Mouse (Mus musculus) limb, embryonic 14.5 days (tissue): ENCODE results near the gene Vsir. TPM values are rescaled to one million over a fixed set of nuclear protein-coding genes. Genes with fewer than 3 reads are reported as not detected.

ENCODE experiments used
- ATAC-seq: fragments of 200-750 bp; cut with Nextera tagmentation; 2 replicates; pipeline ENCODE4 v1.8.0; 2017; ENCODE audit warnings: low read depth, moderate number of reproducible peaks, moderate TSS enrichment; ENCODE audit not compliant: low FRiP score
- DNase-seq: peaks from one replicate; pipeline ENCODE4 v3.0.0-alpha.2; 2015; ENCODE audit warnings: low spot score
- H3K27ac ChIP-seq: fragments of 300-500 bp; sonication (generic); replicated peaks from 2 replicates; pipeline ENCODE4 v1.5.1; 2014; ENCODE audit warnings: low read depth, mild to moderate bottlenecking, low read length, moderate library complexity, mixed read lengths
- H3K27me3 ChIP-seq: fragments of 300-500 bp; sonication (generic); 2 replicates; pipeline ENCODE4 v1.6.1; 2014; ENCODE audit warnings: low read length, mixed read lengths; ENCODE audit not compliant: control insufficient read depth, insufficient read depth
- H3K36me3 ChIP-seq: fragments of 300-500 bp; sonication (generic); 2 replicates; pipeline ENCODE4 v1.6.1; 2014; ENCODE audit warnings: mild to moderate bottlenecking, low read length, moderate library complexity, mixed read lengths; ENCODE audit not compliant: control insufficient read depth, insufficient read depth
- H3K4me1 ChIP-seq: fragments of 300-500 bp; sonication (generic); 2 replicates; pipeline ENCODE4 v1.6.1; 2014; ENCODE audit warnings: antibody characterized with exemption, low read length, mixed read lengths; ENCODE audit not compliant: control insufficient read depth, insufficient read depth
- H3K4me2 ChIP-seq: fragments of 300-500 bp; sonication (generic); replicated peaks from 2 replicates; pipeline ENCODE4 v1.6.1; 2014; ENCODE audit warnings: low read depth, mild to moderate bottlenecking, low read length, moderate library complexity; ENCODE audit not compliant: severe bottlenecking
- H3K4me3 ChIP-seq: fragments of 300-500 bp; sonication (generic); replicated peaks from 2 replicates; pipeline ENCODE4 v1.5.1; 2014; ENCODE audit warnings: low read length
- H3K9ac ChIP-seq: fragments of 300-500 bp; sonication (generic); 2 replicates; pipeline ENCODE4 v1.6.1; 2014; ENCODE audit warnings: mild to moderate bottlenecking, low read depth, low read length, moderate library complexity; ENCODE audit not compliant: severe bottlenecking
- H3K9me3 ChIP-seq: fragments of 300-500 bp; sonication (generic); 2 replicates; pipeline ENCODE4 v1.6.1; 2016; ENCODE audit warnings: low read length; ENCODE audit not compliant: control insufficient read depth
- POLR2A ChIP-seq: fragments of 200-500 bp; IDR thresholded peaks from 2 replicates; pipeline ENCODE4 v1.8.0; 2012; ENCODE audit warnings: inconsistent platforms, mild to moderate bottlenecking, moderate library complexity, borderline replicate concordance; ENCODE audit not compliant: insufficient read depth, insufficient read length; ENCODE audit errors: extremely low read depth
- WGBS: fragments of 180-500 bp; shearing (Covaris S2); extraction: QIAGEN DNeasy Blood & Tissue Kit; methylation state at CpG from one replicate; pipeline ENCODE4 v1.1.7; 2014; 5-methylcytosine and 5-hydroxymethylcytosine counted together
- polyA plus RNA-seq, 2 experiments: library from polyadenylated mRNA; depleted of rRNA in 1 of 2; stranded (reverse) in 1 of 2; unstranded in 1 of 2; fragments of >200 nt; fragmentation: Nextera tagmentation in 1 of 2; extraction: Ambion mirVana in 1 of 2; gene quantifications; 2 replicates each; pipeline versions ENCODE4 v1.2.1 to v1.2.3; 2012 to 2014

Gene Vsir
- polyA plus RNA-seq, 2 experiments, result 4.0 to 9.4 TPM

- no peak for ATAC-seq
- no peak for TF ChIP-seq POLR2A
- Histone ChIP-seq H3K27ac (no peak overlapping the region), H3K9me3 (no peaks in the 10 kb centered on the region), H3K4me2 (no peak overlapping the region), H3K4me3 (no peak overlapping the region), H3K4me1 (peaks cover 11% of the 10 kb centered on the region), H3K9ac (no peak overlapping the region), H3K36me3 (no peaks in the 10 kb centered on the region), H3K27me3 (no peaks in the 10 kb centered on the region)
- DNase-seq, result no peak
- 74% methylated on average over 11 of the region's 11 CpGs for WGBS
These were observed 54.0 kb downstream of the Vsir start for GRCm38 (mm10) chr10:60400507-60401295.

- Histone ChIP-seq H3K4me1 (0 out of 2 replicates have a peak, but pooled peaks cover 3% of the 10 kb centered on the region), H3K9me3 (no peaks in the 10 kb centered on the region), H3K4me2 (no peak overlapping the region), H3K4me3 (no peak overlapping the region), H3K27ac (peak overlapping the region; percentile 43; the same call in 1 of the 2 replicates), H3K27me3 (no peaks in the 10 kb centered on the region), H3K9ac (no peak overlapping the region), H3K36me3 (no peaks in the 10 kb centered on the region)
- peak; percentile 27 for DNase-seq
- ATAC-seq, result no peak
- no peak for TF ChIP-seq POLR2A
- 38% methylated on average over 7 of the region's 7 CpGs for WGBS
These were observed 59.0 kb downstream of the Vsir start for GRCm38 (mm10) chr10:60405460-60406177.

- peak; percentile 45 for DNase-seq
- ATAC-seq, result 0 out of 2 replicates have a peak, but pooled peaks have one; percentile 45
- H3K9ac ChIP-seq, result no peak overlapping the region
These were observed 61.2 kb downstream of the Vsir start for GRCm38 (mm10) chr10:60407831-60408230.

GRCm38 (mm10) chr10:60411794-60412193 lies 65.1 kb downstream of the Vsir start:
- Histone ChIP-seq H3K4me2 (no peak overlapping the region), H3K9me3 (no peaks in the 10 kb centered on the region), H3K4me1 (no peaks in the 10 kb centered on the region), H3K27ac (no peak overlapping the region), H3K9ac (no peak overlapping the region), H3K4me3 (no peak overlapping the region), H3K36me3 (no peaks in the 10 kb centered on the region), H3K27me3 (no peaks in the 10 kb centered on the region)
- no peak for TF ChIP-seq POLR2A
- WGBS, result 23% methylated on average over 5 of the region's 5 CpGs
- no peak for DNase-seq
- no peak for ATAC-seq

More at GRCm38 (mm10) chr10:60407831-60408230, 61.2 kb downstream of the Vsir start:
- no peak overlapping the region for H3K27ac ChIP-seq
- no peak for TF ChIP-seq POLR2A
- 0 out of 2 replicates have a peak, but pooled peaks cover 3% of the 10 kb centered on the region for H3K4me1 ChIP-seq
- H3K36me3 ChIP-seq, result no peaks in the 10 kb centered on the region
- H3K27me3 ChIP-seq, result no peaks in the 10 kb centered on the region
- WGBS, result 0% methylated on average over 5 of the region's 5 CpGs
- H3K9me3 ChIP-seq, result no peaks in the 10 kb centered on the region
- H3K4me3 ChIP-seq, result no peak overlapping the region
- no peak overlapping the region for H3K4me2 ChIP-seq

GRCm38 (mm10) chr10:60413756-60414155 lies 67.1 kb downstream of the Vsir start:
- Histone ChIP-seq H3K36me3 (no peaks in the 10 kb centered on the region), H3K27me3 (no peaks in the 10 kb centered on the region), H3K9ac (no peak overlapping the region), H3K27ac (no peak overlapping the region), H3K9me3 (no peaks in the 10 kb centered on the region), H3K4me1 (no peaks in the 10 kb centered on the region), H3K4me3 (no peak overlapping the region), H3K4me2 (no peak overlapping the region)
- ATAC-seq (no peak), DNase-seq (no peak)
- 57% methylated on average over 2 of the region's 2 CpGs for WGBS
- no peak for TF ChIP-seq POLR2A
